Mouse (Mus musculus) urinary bladder, postnatal 10 days (tissue): ENCODE results near the gene Mllt6.
A peak's percentile ranks its signal among the peaks of the same experiment; 100 is the strongest.

ENCODE experiments used
- DNase-seq: peaks from one replicate; pipeline ENCODE4 v3.0.0; 2022; ENCODE audit warnings: low spot score

The Mllt6 gene

DNA sequence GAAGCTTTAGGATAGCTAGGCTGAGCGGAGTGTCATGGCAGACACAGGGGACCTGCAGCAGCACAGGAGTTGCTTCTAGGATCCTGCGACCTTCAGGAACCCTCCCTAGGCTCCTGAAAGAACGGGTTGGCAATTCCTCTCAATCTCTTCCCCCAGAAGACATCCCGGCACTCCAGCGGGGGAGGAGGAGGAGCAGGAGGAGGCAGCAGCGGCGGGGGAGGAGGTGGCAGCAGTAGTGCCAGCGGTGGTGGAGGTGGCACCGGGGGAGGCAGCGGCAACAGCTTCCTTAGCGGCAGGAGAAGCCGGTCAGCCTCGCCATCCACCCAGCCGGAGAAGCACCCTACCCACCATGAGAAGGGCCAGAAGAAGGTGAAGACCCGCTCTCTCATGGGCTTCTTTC lies 6.1 kb downstream of the Mllt6 start:
- DNase-seq, result no peak

DNA sequence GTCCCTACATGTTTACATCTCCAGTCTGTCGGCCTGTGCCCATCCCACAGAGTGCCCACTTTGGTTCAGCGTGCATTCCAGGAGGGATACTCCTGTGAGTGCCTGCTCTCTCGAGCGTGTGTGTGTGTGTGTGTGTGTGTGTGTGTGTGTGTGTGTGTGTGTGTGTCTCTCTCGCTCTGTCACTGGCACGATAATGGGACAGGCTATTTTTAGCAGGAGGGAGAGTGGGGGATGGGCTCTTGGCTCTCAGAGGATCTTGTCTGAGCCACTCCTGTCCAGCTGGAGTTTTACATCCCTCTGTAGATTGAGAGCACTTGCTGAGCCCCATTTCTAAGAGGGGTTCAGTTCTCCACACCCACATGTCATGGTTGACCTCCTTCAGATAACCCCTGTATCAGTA lies 6.6 kb downstream of the Mllt6 start:
- DNase-seq, result no peak

DNA sequence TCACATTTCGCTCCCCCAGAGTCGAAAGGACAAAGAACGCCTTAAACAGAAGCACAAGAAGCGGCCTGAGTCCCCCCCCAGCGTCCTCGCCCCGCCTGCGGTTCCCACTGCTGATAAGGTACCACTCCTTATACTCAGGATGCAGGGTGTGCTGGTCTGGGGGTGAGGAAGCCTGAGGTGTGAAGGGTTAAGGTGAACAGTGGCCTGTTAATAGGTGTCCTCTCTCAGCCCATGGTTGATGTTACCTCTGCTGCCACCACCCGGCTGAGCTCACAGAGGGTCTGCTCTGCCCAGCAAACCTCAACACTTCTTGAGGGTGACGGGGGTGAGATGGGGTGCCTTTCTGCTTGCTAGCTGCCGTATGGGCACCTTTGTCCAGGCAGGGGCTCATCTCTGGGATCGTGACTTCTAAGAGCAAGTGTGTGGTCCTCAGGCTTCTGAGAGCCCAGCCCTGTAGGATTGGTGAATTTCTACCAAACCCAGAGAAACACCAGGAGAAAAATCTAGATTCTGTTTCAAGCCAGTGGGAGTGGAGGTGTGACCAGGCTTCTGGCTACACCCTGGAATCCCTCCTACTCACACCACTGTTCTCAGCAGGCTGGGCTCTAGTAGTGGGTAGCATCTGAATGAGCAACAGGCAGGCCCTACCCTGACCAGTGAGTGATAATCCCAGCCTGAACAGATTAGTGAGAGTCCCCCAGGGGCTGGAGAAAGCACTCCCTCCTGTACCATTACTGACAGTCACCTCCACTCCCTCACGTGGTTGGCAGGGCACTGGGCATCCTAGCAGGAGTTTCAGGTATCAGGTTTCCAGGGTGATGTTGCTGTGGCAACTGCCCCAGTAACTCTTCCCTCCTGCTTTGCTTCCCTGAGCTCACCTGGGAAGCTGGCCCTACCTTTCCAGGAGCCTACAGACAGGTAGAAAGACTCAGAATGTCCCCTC lies 7.3 kb downstream of the Mllt6 start:
- no peak for DNase-seq

DNA sequence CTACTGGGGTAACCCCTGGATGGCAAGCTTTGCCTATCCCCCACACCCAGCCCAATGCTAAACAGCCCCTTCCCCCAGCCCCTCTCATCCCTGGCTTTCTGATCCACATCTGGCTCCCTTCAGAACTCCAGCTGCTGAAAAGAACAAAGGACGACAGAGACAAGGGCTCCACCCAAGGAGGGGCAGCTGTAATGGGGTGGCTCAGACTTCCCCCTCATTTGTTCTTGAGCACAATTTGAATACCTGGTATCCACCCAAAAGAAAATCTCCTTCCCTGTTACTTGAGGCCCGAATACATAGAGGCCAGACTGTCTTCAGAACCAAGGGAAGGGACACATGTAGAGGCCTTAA lies 7.9 kb downstream of the Mllt6 start:
- no peak for DNase-seq

DNA sequence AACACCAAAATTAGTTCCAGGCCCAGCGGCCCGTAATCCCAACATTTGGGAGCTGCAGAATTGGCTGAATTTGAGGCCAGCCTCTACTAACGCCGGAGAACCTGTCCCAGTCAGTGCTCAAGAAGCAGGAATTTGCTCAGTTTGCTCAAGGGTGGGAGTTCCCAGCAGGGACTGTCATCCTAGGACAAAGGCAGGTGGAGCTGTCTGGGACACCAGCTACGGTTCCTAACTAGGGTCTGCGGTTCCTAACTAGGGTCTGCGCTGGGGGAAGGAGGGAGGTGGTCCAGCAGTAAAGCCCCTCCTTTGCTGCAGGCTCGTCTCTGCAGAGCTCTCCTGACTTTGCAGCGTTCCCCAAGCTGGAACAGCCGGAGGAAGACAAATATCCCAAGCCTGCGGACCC lies 9.9 kb downstream of the Mllt6 start:
- no peak for DNase-seq

DNA sequence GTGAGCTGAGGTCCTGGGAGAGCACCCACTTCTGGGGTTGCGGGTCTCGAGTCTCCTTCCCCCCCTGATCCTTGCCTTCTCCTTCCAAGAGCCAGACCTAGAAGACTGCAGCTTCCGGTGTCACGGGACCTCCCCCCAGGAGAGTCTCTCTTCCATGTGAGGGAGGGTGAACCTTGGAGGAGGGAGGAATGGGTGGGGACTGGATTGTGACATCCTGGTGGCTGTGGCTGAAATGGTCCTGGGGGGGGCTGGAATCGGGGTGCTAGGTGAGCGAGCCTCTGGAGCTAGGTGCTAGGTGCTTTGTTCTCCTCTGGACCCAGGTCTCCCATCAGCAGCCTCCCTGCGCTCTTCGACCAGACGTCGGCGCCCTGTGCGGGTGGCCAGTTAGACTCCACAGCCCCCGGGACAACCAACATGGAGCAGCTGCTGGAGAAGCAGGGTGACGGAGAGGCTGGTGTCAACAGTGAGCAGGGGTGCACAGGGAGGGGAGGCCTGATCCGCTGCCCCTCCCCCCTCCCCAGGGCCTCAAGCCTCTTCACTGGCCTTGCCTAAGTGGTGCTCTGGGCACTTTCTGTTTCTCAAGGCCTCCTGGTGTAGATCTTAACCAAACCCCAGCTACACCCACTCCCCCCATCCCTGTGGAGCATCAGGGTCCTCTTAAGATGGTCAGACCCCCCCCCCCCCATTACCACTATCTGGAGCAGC lies 13.0 kb downstream of the Mllt6 start:
- no peak for DNase-seq

DNA sequence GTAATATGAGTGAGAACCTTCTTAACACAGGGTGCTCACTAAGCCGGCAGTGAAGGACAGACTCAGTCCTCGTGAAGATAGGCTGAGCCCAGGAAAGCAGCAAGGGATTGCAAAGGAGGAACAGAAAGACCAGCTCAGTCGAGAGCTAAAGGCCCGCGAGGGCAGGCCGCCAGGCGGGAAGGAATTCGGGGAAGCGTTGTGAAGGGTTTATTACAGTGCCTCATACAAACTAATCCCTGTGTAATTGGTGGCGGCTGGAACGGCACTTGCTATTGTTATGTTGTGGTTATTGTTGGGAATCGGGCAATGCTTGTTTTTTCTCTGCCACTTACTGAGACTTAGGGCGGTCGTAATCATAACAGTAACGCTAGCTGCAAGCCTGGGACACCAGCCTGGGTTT lies 14.2 kb downstream of the Mllt6 start:
- DNase-seq, result no peak

DNA sequence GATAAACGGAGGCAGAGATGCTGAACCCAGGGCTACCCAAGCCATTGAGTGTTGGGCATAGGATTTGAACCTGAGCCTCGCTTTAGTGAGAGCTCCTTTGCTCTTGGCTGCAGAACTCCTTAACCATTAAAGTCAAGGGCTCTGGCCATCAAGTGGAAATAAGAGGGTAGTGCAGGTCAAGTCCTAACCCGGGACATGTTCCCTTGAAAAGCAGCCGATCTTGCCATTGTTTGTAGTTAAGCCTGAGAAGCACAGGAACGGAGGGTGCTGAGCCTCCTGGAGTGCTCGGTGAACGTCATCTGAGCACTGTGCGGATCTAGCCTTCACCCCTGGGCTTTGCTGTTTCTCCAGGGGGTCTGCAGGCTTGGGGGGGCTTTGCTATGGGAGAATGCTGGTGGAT lies 14.6 kb downstream of the Mllt6 start:
- no peak for DNase-seq

DNA sequence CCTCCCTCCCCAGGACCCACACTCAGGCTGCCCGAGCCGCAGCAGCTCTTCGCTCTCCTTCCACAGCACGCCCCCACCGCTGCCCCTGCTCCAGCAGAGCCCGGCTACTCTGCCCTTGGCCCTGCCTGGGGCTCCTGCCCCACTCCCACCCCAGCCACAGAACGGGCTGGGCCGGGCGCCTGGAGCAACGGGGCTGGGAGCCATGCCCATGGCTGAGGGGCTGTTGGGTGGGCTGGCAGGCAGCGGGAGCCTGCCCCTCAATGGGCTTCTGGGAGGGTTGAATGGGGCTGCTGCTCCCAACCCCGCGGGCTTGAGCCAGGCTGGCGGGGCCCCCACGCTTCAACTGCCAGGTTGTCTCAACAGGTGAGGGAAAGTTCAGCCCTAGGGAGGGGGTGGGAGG lies 15.1 kb downstream of the Mllt6 start:
- no peak for DNase-seq

DNA sequence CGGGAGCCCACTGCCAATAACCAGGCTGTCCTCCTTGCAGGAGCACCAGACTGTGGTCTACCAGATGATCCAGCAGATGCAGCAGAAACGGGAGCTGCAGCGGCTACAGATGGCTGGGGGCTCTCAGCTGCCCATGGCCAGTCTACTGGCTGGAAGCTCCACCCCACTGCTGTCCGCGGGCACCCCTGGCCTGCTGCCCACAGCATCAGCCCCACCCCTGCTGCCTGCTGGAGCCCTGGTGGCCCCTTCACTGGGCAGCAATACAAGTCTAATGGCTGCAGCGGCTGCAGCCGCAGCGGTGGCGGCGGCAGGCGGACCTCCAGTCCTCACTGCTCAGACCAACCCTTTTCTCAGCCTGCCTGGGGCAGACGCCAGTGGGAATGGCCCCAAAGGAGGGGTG lies 17.2 kb downstream of the Mllt6 start:
- no peak for DNase-seq

DNA sequence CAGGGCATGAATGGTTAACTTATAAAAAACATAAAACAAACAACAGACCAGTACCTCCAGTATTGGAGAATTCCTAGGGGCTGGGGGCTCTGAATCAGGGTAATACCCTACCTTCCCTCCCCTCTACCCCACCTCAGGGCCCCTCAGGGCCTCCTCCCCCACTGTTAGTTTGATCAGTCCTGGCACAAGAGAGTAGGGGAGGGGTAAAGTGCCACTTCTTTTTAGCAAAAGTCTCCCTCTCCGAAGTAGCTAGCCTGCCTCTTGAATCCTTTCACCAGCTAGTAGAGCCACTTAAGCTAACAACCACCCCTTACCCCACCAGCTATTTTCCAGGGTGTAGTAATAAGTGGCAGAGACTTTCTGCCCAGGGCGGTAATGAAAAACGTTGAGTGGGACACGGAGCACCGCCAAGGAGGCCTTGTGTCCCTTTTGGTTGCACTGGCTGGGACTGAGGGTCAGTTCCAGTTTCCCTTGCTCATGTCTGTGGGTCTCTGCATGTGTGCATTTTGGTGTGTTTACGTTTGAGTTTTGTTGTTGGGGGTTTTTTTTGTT lies 19.4 kb downstream of the Mllt6 start:
- no peak for DNase-seq

DNA sequence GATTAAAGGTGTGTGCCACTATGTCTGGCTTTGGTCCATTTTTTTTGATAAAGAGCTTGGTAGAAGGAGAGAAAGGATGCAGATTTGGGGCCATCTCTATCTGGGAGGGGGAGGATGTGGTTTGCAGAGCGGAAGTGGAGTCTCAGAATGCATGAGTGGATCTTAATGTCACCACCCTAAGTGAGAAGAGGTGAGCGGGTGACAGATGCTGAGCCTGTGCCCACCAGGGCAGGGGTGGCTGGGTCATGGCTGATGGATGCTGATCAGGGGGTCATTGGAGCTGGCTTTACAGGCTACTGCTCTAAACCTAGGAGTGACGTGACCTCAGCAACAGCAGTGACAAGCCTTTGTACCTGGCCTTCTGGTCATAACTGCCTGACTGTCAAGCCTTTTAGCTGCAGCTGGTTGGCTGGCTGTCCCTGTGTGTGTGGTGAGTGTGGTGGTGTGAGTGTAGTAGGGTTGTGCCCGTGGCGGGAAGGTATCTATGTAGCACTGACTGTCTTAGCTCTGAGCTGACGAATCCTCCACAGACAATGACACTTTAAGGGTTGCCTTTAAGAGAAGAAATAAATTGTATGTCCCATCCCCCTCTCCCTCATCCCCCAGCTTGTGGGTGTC lies 21.0 kb downstream of the Mllt6 start:
- no peak for DNase-seq

DNA sequence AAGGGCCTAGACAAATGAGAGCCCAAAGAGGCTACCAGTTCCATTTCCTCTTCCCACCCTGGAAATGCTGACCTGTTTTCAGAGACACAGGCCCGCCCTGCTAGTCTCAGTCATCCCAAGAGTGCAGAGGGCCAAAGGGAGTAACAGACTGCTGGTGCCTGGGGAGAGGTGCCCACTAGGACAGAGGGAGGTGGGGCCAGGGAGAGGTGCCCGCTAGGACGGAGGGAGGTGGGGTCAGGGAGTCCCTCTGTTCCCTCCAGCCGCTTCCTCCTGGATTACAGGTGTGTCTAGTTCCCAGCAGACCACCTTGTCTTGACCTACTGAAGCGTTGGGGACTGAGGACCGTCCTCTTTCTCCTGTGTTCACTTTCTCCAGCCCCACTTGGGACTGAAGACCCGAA lies 21.6 kb downstream of the Mllt6 start:
- DNase-seq, result no peak

DNA sequence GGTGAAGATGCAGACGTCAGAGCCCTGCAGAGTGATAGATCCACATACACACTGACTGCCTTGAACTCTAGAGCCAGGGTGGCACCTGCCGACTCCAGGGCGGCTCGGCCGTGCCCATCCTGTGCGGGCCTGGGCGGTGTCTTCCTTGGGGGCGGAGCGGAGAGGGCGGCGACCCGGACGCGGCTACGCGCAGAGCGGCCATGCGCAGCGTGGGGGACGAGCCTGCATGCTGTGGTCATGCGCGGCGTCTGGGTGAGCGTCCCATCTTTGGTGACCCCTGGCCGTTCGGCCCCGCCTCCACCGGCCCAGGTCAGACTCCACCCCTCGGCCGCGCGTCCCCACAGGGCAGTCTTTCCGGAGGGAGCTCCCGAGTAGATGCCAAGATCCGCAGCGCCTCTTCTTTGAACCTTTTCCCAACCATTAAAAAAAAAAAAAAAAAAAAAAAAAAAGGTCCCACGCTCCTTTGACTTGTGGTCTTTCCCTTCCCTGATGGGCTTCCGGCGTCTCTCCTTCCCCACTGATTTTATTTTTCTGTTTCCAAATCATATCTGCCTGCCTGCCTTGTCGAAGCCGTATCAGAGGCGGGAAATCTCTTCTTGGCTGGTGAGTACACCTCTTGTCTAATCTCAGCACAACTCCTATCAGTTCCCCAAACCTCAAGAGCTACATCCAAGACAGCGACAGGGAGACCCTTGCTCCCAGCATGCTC lies 22.6 kb downstream of the Mllt6 start, which contains the start of gene Cisd3:
Cisd3 (plus strand) TSS at position 214 of the 709 bp plus-strand sequence.
- peak; percentile 63 for DNase-seq

DNA sequence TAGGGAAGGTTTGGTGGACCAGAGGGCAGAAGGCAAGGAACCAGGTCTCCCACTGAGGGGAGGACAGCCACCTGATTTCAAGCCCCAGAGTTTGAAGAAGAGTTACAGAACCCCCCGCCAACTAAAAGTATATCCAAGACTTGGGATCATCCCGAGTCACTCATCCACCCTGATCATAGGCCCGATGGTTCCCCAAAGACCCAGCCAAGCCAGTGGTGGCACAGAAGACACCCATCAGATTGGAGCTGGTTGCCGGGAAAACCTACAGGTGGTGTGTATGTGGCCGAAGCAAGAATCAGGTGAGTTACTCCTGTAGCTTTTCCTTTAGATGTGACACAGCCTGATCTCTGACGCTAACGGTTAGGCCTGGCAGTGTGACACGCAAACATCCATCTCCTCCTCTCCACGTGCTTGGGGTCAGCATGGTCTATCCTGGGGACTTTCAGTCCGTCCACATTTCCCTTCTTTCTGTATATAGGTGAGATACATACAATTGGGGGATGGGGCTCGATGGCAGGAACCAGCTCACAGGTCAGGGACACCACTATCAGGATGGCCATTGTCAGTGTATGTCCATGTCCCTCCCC lies 23.2 kb downstream of the Mllt6 start:
- DNase-seq, result no peak

DNA sequence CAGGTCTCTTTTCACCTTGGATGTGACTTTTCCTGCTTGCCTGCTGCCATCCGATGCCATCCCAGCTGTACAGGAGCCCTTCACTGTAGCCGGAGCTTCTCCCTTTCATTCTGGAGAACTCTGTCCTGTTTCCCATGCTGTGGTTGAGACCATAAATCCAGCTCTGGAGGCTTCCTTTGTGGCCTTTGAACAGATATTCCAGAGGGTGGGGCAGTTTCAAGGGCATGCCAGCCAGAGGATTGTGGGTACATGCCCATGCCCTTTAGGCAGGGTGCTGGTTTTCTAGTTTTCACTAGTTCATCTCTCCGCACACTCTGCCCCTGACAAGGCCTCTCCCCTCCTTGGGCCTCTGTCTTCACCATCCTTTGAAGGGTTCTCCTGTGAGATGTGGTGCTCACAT lies 23.8 kb downstream of the Mllt6 start:
- DNase-seq, result no peak

DNA sequence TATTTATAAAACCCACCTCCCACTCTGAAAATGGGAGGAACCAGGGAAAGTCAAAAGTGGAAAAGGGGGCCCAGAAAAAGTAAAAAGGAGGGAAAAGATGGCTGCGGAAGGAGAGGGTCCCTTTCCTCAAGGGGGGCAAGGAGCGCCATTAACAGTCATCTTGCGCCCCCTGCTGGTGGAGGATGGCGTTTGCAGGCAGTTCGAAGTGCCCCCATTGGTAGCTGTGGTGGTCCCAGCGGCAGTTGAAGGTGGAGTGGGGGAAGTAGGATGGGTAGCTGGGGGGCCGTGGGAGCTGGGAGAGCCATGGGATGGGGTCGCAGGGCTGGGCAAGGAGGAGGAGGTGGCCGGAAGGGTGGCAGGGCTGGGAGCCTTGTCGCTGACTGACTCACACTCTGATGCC lies 26.6 kb downstream of the Mllt6 start:
- DNase-seq, result no peak

DNA sequence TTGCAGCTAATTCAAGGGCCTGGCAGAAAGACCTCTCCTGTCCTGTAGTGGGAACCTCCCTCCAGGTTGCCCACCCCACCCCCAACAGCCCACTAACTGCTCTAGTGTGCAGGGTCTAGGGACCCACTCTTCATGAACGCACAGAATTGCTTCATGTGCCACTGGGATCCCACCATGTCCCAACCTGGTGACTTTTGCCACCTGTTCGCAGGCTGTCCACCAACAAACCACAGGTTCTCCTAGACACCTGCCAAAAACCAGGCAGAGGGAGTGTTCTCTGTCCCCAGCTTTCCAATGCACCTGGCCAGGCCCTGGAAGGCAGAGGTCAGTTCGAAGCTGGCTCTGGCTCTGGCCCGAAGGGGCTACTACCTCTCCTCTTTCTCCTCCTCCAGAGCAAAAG lies 31.2 kb downstream of the Mllt6 start:
- no peak for DNase-seq

DNA sequence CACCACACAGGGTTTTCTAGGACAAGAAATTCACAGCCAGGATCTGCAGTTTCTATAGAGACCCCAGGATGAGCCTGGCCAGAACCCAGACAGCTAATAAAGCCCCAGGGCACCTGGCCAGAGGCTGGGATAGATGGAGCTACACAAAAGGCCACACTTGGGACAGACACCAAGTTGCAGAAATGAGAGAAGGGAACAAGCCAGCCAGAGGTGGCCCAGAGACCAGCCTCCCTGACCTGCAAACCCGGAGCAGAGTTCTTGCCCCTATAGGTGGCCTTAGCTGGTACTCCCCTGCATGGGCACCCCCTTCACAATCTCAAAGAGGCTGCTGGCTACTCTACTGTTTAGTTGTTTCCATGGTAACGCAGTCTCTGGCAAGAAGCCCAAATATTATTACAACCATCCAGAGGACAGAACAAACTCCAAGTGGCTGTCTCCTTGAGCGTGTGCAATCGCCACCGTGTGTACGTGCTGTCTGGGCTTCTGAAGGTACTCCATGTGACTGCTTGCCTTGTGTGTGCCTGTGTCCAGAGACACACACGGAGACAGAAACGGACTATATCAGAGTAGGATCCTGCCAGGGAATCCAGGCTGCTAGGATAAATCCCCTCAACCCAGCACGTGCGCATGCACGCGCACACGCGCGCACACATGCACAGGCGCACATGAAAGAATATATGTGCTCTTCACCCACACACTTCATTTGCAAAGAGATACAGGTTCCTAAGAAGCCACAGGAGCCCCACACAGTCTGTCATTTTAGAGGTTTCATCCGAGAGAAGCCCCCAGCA lies 31.9 kb downstream of the Mllt6 start:
- no peak for DNase-seq

DNA sequence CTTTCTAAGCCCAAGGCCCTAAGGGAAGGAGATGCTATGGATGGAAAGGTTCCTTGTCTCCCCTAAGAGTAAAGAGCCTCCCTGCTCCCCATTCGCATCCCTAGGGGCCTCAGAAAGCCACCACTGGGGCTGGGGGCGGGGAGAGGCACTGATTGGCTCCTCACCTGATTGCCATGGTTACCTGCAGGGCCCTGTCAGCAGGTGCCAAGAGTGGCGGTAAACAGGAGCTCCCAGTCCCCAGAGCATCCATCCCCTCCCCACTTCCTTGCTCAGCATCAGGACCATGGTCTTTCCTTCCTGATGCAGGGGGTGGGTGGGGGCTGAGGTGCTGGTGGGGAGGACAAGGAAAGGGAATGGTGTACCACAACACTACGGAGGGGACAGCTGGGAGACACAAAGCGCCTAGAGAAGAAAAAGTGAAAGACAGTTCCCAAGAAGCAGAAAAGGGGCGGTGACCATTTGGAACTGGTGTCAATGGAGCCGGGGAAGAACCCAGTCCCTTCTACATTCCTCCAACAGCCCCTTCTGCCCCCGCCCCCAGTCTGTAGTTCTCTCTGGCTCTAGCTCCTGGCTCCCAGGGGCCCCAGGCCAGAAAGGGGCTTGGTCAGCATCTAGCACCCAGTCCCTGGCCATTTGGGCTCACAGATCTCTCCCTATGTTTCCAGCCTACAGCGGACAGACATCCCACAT lies 32.6 kb downstream of the Mllt6 start:
- no peak for DNase-seq
